Mouse (Mus musculus) testis, adult 10 weeks (tissue): ENCODE results near the gene Tff3. TPM values are rescaled to one million over a fixed set of nuclear protein-coding genes. Genes with fewer than 3 reads are reported as not detected.

Experiments used
- polyA plus RNA-seq: library from polyadenylated mRNA; stranded (reverse); fragments of 350-450 nt; fragmentation: Illumina TruSeq; extraction: RNeasy Lipid Tissue Mini Kit (QIAGEN cat#74804); gene quantifications from one replicate; pipeline ENCODE4 v1.2.3, GENCODE M21; 2014; ENCODE audit warnings: low read depth, low replicate concordance

Tff3 gene
- polyA plus RNA-seq, result not detected

GRCm38 (mm10) chr17:31129452-31129851 is at the start of gene Tff3:
Gene Tff3, minus strand, starts transcription at chr17:31129646.

GRCm38 (mm10) chr17:31165127-31165526 is 35.7 kb upstream of the Tff3 start, which contains the start of gene Tff1:
Gene Tff1, minus strand, starts transcription at chr17:31165277.

GRCm38 (mm10) chr17:31144040-31145037 is 14.9 kb upstream of the Tff3 start, which contains the start of gene Tff2:
Gene Tff2, minus strand, starts transcription at chr17:31144282.

Other genes starting within 250 kb of the Tff3 start
- gene Glp1r, start 227.8 kb downstream of the Tff3 start, polyA plus RNA-seq, result 0.32 TPM
- gene Umodl1, start 175.0 kb downstream of the Tff3 start, polyA plus RNA-seq, result 2.0 TPM
- gene Abcg1, start 72.0 kb downstream of the Tff3 start, polyA plus RNA-seq, result 0.31 TPM
- not detected for gene Tff2, start 14.6 kb upstream of the Tff3 start, polyA plus RNA-seq
- not detected for gene Tff1, start 35.6 kb upstream of the Tff3 start, polyA plus RNA-seq
- 0.07 TPM for gene Tmprss3, start 69.3 kb upstream of the Tff3 start, polyA plus RNA-seq
- 0.28 TPM for gene Ubash3a, start 78.2 kb upstream of the Tff3 start, polyA plus RNA-seq
- gene Rsph1, start 147.7 kb upstream of the Tff3 start, polyA plus RNA-seq, result 491 TPM
- 0.46 TPM for gene Slc37a1, start 157.1 kb upstream of the Tff3 start, polyA plus RNA-seq